Mouse (Mus musculus): Measurements from ENCODE around the gene Gtse1. TPM values are rescaled to one million over a fixed set of nuclear protein-coding genes. Genes with fewer than 3 reads are reported as not detected.

Gtse1 gene
- polyA plus RNA-seq, 1 experiment: 1.0 TPM

DNA sequence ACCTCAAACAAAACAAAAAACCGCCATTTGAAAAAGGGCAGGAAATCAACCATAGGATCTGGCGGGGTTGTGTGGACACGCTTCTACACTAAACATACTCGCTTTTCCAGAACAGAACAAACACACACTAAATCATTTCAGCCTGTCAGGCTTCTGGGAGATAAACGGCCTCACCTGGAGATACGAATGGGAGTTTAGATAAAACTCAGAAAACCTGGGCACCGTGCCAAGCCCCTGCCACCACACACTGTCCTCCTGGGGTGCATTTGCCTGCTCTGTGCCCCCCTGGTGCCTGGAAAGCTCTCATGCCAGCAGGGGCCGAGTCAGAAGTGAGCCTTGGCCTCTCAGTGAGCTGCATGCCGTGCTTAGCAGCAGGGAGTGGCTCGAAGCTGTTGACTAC is 50.4 kb downstream of the Gtse1 start:
- no peaks in the 10 kb centered on the region for H3K4me1 ChIP-seq (ENCODE audit: control insufficient read depth, insufficient read depth, low read length)
- TF ChIP-seq POLR2A (IDR thresholded peaks at IDR 0.05; ENCODE audit: extremely low read depth, insufficient read depth, low read length) (no peak), CTCF (IDR thresholded peaks at IDR 0.05; ENCODE audit: extremely low read depth, insufficient read depth, low read length) (no peak)
- no peak overlapping the region for H3K4me3 ChIP-seq (ENCODE audit: insufficient read depth, low read length)
- H3K27ac ChIP-seq (ENCODE audit: insufficient read depth, low read length): no peak overlapping the region

DNA sequence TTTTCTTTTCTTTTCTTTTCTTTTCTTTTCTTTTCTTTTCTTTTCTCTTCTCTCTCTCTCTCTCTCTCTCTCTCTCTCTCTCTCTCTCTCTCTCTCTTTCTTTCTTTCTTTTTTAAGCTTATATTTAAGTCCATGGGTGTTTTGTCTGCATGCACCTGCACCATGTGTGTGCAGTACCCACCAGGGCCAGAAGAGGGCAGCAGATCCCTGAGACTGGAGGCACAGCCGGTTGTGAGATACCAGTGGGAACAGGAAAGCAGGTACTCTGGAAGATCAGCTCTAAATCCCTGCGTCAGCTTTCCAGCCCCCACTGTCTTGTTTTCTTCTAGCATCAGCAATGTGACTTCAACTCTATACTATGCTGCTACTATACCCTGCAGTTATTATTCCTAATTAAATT is 54.1 kb downstream of the Gtse1 start:
- Histone ChIP-seq H3K4me3 (ENCODE audit: insufficient read depth, low read length) (no peak overlapping the region), H3K27ac (ENCODE audit: insufficient read depth, low read length) (no peak overlapping the region), H3K4me1 (ENCODE audit: control insufficient read depth, insufficient read depth, low read length) (no peaks in the 10 kb centered on the region)
- TF ChIP-seq CTCF (IDR thresholded peaks at IDR 0.05; ENCODE audit: extremely low read depth, insufficient read depth, low read length) (peak; percentile 58), POLR2A (IDR thresholded peaks at IDR 0.05; ENCODE audit: extremely low read depth, insufficient read depth, low read length) (no peak)

DNA sequence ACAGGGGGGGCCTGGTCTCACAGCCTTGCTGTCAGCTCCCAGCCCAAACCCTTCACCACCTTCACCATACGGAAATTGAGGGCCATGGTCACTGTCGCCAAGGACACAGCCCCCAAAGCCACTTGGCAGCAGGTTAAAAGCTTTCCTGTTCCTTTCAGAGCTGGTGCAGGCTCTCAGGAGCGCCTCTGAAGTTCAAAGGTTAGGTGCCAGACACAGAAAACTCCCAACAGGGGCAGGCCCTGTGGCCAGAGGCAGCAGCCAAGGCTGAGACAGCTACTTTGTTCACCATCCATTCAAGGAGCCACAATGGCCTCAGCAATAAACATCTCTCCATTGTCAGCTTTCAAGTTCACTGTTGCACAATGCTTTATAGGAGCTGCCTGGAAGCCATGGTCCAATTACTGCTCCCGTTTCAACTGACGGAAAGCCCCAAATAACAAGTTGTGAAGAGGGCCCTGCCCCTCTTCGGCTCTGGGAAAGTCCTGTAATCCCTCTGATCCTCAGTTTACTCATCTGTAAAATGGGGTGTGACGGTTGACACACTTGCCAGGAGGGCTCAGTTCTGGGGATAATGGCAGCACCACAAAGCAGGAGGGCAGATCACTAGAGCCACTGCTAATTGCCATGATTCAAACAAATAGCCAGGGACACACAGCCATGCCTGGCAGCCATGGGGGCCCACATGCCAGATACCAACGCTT is 59.8 kb downstream of the Gtse1 start:
- H3K4me3 ChIP-seq (ENCODE audit: insufficient read depth, low read length): no peak overlapping the region
- H3K4me1 ChIP-seq (ENCODE audit: control insufficient read depth, insufficient read depth, low read length): no peaks in the 10 kb centered on the region
- no peak overlapping the region for H3K27ac ChIP-seq (ENCODE audit: insufficient read depth, low read length)
- TF ChIP-seq POLR2A (IDR thresholded peaks at IDR 0.05; ENCODE audit: extremely low read depth, insufficient read depth, low read length) (no peak), CTCF (IDR thresholded peaks at IDR 0.05; ENCODE audit: extremely low read depth, insufficient read depth, low read length) (no peak)

- Histone ChIP-seq H3K27ac (ENCODE audit: insufficient read depth, low read length) (no peak overlapping the region), H3K4me3 (ENCODE audit: insufficient read depth, low read length) (no peak overlapping the region), H3K4me1 (ENCODE audit: control insufficient read depth, insufficient read depth, low read length) (no peaks in the 10 kb centered on the region)
- no peak for TF ChIP-seq CTCF (IDR thresholded peaks at IDR 0.05; ENCODE audit: extremely low read depth, insufficient read depth, low read length)
Observed at GRCm38 (mm10) chr15:85919892-85920248, 60.3 kb downstream of the Gtse1 start.

DNA sequence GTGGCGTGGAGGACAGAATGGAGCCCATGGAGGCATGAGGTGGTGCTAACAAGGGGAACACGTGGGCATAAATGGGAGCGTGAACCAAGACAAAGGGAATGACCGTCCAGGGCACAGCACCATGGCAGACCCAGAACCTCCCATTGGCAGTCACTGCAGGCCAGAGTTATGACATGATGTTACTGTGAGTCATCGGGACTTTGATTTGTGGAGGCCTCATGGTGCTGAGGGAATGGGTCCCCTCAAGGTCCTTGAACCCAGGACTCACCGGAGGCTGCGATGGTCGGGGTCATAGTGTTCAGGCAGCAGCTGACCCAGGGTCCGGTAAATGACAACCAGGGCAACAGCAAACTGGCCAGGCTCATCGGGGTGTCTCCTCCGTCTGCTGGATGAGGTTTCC is 62.3 kb downstream of the Gtse1 start:
- H3K27ac ChIP-seq (ENCODE audit: insufficient read depth, low read length): no peak overlapping the region
- no peaks in the 10 kb centered on the region for H3K4me1 ChIP-seq (ENCODE audit: control insufficient read depth, insufficient read depth, low read length)
- no peak for TF ChIP-seq POLR2A (IDR thresholded peaks at IDR 0.05; ENCODE audit: extremely low read depth, insufficient read depth, low read length)
- TF ChIP-seq CTCF (IDR thresholded peaks at IDR 0.05; ENCODE audit: extremely low read depth, insufficient read depth, low read length): no peak
- H3K4me3 ChIP-seq (ENCODE audit: insufficient read depth, low read length): no peak overlapping the region

Other genes starting within 250 kb of the Gtse1 start
- 1.8 and 2.0 TPM in 2 replicates for gene Ppara, start 124.8 kb upstream of the Gtse1 start, polyA plus RNA-seq (2012; rRNA removed)
- 23.6 and 27.2 TPM in 2 replicates for gene Cdpf1, start 48.0 kb upstream of the Gtse1 start, polyA plus RNA-seq (2012; rRNA removed)
- gene Pkdrej, start 38.0 kb upstream of the Gtse1 start, polyA plus RNA-seq (2012; rRNA removed): 0.63 and 0.83 TPM in 2 replicates
- 4.9 and 5.8 TPM in 2 replicates for gene Ttc38, start 27.4 kb upstream of the Gtse1 start, polyA plus RNA-seq (2012; rRNA removed)
- 51.1 and 58.5 TPM in 2 replicates for gene Trmu, start 19.6 kb downstream of the Gtse1 start, polyA plus RNA-seq (2012; rRNA removed)
- gene Celsr1, start 174.0 kb downstream of the Gtse1 start, polyA plus RNA-seq (2012; rRNA removed): 2.2 and 2.4 TPM in 2 replicates
- gene Gramd4, start 197.9 kb downstream of the Gtse1 start, polyA plus RNA-seq (2012; rRNA removed): 32.6 and 34.3 TPM in 2 replicates